Mouse (Mus musculus) testis, adult 2 months (tissue): Measurements from ENCODE around the gene Sema3b. TPM values are rescaled to one million over a fixed set of nuclear protein-coding genes. Genes with fewer than 3 reads are reported as not detected.
"Not testable (repeated sequence)": the region's sequence is repeated elsewhere in the genome, so short reads cannot be mapped to it uniquely, and the experiment has no call there.

Experiments used
- H3K27ac ChIP-seq: fragments of 200-500 bp; 2 replicates; pipeline ENCODE4 v1.5.1; 2012; ENCODE audit warnings: low read depth, low read length; ENCODE audit not compliant: control insufficient read depth, insufficient read depth
- H3K27me3 ChIP-seq: fragments of 200-500 bp; 2 replicates; pipeline ENCODE4 v1.6.1; 2012; ENCODE audit warnings: mild to moderate bottlenecking, low read length, moderate library complexity; ENCODE audit not compliant: control insufficient read depth, insufficient read depth
- H3K36me3 ChIP-seq: fragments of 200-500 bp; 2 replicates; pipeline ENCODE4 v1.6.1; 2012; ENCODE audit warnings: mild to moderate bottlenecking, low read length; ENCODE audit not compliant: control insufficient read depth, insufficient read depth
- H3K4me1 ChIP-seq: fragments of 200-500 bp; 2 replicates; pipeline ENCODE4 v1.6.1; 2012; ENCODE audit warnings: low read length; ENCODE audit not compliant: control insufficient read depth, insufficient read depth
- H3K4me3 ChIP-seq: fragments of 200-500 bp; 2 replicates; pipeline ENCODE4 v1.5.1; 2012; ENCODE audit warnings: low read depth, mild to moderate bottlenecking, low read length, moderate library complexity, mixed read lengths; ENCODE audit not compliant: control insufficient read depth
- CTCF ChIP-seq: fragments of 200-500 bp; IDR thresholded peaks from 2 replicates; pipeline ENCODE4 v1.5.1; 2012; ENCODE audit warnings: low read depth, mild to moderate bottlenecking, inconsistent platforms, low read length, moderate library complexity; ENCODE audit not compliant: control insufficient read depth, insufficient read depth, insufficient replicate concordance
- POLR2A ChIP-seq: fragments of 200-500 bp; IDR thresholded peaks from 2 replicates; pipeline ENCODE4 v1.6.1; 2012; ENCODE audit warnings: low read depth, mild to moderate bottlenecking, inconsistent platforms, low read length, moderate library complexity; ENCODE audit not compliant: control insufficient read depth
- polyA plus RNA-seq: library from polyadenylated mRNA; depleted of rRNA; stranded (reverse); fragments of >200 nt; gene quantifications from 2 replicates; pipeline ENCODE4 v1.2.3, GENCODE M21; 2012

Sema3b gene
- polyA plus RNA-seq, 1 experiment, result 2.1 TPM

DNA sequence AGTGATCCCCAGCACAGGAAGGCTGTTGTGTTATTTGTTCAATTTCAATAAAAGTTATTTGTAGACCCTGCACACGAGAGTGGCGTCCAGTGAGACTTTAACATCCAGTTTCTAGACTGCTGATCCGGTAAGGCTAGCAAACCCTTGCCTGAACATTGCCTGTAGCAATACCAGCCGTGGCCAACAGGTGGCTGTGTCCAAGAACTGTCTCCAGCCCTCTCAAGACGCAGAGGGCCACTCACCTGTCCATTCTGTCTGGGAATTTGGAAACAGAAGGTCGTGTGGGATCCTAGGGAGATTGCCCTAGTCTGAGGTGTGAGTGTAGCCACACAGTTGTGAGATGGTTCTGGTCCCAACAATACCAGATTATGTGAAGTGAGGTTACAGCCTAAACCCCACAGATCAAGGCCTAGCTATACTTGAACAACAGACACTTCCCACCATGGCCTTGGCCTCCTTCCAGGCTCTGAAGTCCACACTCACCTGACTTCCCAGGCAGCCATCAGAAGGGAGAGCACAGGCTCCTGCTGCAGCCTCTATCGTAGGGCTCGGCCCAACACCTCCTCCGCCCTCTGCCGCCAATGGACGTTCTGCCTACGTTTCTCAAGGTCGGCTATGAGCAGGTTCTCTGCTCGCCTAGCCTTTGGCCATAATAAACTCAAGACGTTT lies 42.9 kb downstream of the Sema3b start:
- Histone ChIP-seq H3K36me3 (no peaks in the 10 kb centered on the region; the same call in 1 of the 2 replicates), H3K4me1 (peaks cover 30% of the 10 kb centered on the region), H3K27ac (no peak overlapping the region)

DNA sequence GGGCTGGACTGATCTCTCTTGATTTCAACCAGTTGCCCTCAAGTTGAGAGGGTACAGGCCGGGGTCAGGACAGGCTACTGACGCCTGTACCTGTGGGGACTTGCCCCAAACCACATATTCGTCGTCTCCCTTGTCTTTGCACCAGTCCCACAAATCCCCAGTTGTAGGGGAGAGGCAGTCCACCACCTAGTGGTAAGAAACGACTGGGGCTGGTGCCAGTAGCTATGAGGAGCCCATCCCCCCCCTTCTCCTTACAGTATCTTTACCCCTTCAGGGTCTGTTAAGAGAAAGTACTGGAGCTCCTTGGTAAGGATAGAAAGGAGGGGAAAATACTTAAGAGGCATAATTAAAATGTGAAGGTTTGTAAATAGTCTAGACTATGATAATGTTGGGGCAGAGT lies 43.5 kb downstream of the Sema3b start:
- not testable (repeated sequence) for H3K36me3 ChIP-seq, H3K4me3 ChIP-seq, H3K27me3 ChIP-seq, H3K27ac ChIP-seq
- peaks cover 30% of the 10 kb centered on the region for H3K4me1 ChIP-seq

More for the DNA sequence above, 42.9 kb downstream of the Sema3b start:
- no peak overlapping the region for H3K4me3 ChIP-seq
- H3K27me3 ChIP-seq, result no peaks in the 10 kb centered on the region
- TF ChIP-seq CTCF (peak; percentile 82; the same call in 1 of the 2 replicates), POLR2A (no peak)

DNA sequence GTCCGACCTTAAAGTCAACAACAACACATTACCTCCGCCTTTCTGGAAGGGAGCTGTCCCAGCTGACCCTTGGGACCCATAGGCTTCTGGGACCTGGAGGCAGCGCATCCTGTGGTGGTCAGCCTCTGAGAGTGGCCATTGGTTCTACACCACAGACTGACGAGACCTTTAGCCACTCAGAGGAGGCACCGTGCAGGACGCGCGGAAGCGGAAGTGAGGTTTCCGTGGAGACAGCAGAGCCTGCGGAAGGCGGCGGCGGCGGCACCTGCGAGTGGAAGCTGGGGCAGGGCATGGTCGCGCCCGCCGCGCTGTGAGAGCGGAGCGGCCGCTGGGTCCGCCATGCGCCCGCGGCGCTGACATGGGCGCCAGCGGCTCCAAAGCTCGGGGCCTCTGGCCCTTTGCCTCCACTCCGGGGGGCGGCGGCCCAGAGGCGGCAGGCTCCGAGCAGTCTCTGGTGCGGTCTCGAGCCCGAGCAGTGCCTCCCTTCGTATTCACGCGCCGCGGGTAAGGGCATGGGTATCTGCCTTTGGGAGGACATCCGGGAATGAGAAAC lies 45.9 kb downstream of the Sema3b start, which contains the start of gene Tusc2:
Gene Tusc2, plus strand, starts transcription at position 227 of the 553 bp plus-strand sequence.
- Histone ChIP-seq H3K27me3 (no peaks in the 10 kb centered on the region), H3K4me1 (peaks cover 16% of the 10 kb centered on the region), H3K36me3 (no peaks in the 10 kb centered on the region; the same call in 1 of the 2 replicates), H3K27ac (peak within 1 kb of the TSS; percentile 58), H3K4me3 (peak within 1 kb of the TSS; percentile 91)
- TF ChIP-seq POLR2A (peak; percentile 79), CTCF (no peak)

DNA sequence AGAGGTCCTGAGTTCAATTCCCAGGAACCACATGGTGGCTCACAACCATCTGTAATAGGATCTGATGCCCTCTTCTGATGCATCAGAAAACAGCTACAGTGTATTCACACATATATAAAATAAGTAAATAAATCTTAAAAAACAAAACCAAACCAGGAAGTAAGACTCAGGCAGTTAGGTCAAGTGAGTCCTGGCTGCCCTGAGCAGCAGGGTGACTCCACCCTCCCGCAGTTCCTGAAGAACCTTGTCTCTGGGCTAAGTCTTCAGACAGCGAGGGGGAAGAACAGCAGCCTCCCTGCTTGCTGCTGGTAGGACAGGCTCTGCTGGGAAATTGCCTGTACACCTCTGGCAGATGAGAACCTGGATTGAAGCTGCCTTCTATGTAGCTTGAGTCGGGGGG lies 52.7 kb downstream of the Sema3b start:
- Histone ChIP-seq H3K4me1 (peaks cover 10% of the 10 kb centered on the region), H3K27ac (no peak overlapping the region), H3K36me3 (no peaks in the 10 kb centered on the region; the same call in 1 of the 2 replicates), H3K4me3 (peak overlapping the region; percentile 57), H3K27me3 (no peaks in the 10 kb centered on the region)
- TF ChIP-seq POLR2A (no peak), CTCF (no peak)

DNA sequence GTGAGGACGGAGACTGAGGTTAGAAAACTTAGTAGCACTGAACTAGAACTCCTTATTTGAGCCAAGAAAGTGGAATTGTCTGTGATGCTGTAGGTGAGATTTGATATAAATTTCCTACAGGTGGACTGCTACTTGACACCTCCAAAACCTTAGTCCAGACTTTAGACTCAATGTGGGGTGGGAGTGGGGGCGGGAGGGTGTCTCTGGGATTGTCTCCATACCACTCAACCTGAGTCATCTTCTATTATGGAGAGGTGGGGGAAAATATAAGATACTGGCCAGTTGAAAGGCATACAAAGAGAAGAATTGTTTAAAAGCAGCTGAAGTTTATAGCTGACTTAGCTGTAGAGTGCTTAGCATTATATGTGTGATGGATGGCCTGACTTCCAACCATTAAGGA lies 53.3 kb downstream of the Sema3b start:
- H3K4me1 ChIP-seq, result peaks cover 10% of the 10 kb centered on the region
- no peak for TF ChIP-seq POLR2A
- no peak for TF ChIP-seq CTCF
- no peaks in the 10 kb centered on the region for H3K27me3 ChIP-seq

DNA sequence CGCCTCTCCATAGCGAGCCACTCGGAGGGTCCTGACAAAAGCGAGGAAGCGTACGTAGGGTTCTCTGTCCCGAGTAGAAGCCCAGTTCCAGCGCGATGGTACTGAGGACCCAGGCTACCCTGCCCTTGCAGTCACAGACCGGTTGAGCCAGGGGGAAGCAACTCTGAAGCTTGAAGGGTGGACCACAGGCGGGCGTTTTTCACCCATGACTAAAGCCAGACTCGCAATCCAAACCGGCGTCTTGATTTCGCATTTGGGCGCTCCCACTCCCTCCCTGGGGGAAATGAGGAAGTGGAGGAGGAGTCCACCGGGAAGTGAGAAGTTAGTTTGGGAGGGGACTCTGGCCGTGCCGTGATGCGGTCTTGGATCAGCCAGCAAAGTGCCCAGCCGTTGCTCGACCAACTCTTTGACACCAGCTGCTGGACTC lies 54.0 kb downstream of the Sema3b start:
- peaks cover 10% of the 10 kb centered on the region for H3K4me1 ChIP-seq
- H3K27me3 ChIP-seq, result no peaks in the 10 kb centered on the region
- H3K36me3 ChIP-seq, result no peaks in the 10 kb centered on the region; the same call in 1 of the 2 replicates
- peak overlapping the region; percentile 88 for H3K4me3 ChIP-seq
- peak overlapping the region; percentile 93 for H3K27ac ChIP-seq
- TF ChIP-seq POLR2A, result peak; percentile 38; the same call in 1 of the 2 replicates
- no peak for TF ChIP-seq CTCF

More for the DNA sequence above, 53.3 kb downstream of the Sema3b start:
- Histone ChIP-seq H3K4me3 (peak overlapping the region; percentile 88), H3K36me3 (no peaks in the 10 kb centered on the region; the same call in 1 of the 2 replicates), H3K27ac (peak overlapping the region; percentile 93)

DNA sequence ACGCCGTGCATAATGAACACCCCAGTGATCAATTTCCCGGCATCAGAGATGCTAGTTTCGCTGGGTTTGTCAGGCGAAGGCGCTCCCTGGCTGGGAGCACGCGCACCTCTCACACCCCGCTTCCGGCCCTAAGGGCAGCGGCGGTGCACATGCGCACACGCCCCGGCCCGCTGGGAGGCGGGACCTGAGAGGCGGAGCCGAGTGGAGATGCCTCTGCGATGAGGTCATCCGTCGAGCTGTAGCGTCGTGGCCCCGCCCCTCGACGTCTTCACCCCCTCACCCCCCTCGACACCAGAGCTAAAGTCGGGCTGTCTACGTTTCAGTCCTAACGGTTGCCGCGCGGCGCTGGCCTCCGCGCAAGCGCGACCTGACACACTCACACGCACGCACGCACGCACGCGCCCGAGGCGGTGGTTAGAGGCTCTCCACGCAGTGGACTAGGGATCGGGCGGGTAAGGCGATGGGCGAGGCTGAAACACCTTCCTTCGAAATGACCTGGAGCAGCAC lies 54.7 kb downstream of the Sema3b start:
- peak overlapping the region; percentile 93 for H3K27ac ChIP-seq
- no peaks in the 10 kb centered on the region for H3K27me3 ChIP-seq
- TF ChIP-seq POLR2A (peak; percentile 99), CTCF (no peak)
- peaks cover 10% of the 10 kb centered on the region for H3K4me1 ChIP-seq
- H3K36me3 ChIP-seq, result no peaks in the 10 kb centered on the region; the same call in 1 of the 2 replicates
- H3K4me3 ChIP-seq, result peak overlapping the region; percentile 88
